In genomic region chr2:131096101-131096795, GRCm38 (mm10) we compare ENCODE assay signal across 8 mouse cellular contexts. TPM values are rescaled to one million over a fixed set of nuclear protein-coding genes. Genes with fewer than 3 reads are reported as not detected.
DNase-seq lines count a peak whose midpoint lies in the region; ATAC-seq and TF ChIP-seq lines count a peak whose summit lies in the region.

No protein-coding gene starts in this region.

- no peaks in the 10 kb centered on the region for H3K27me3 ChIP-seq in spleen, adult 2 months (ENCODE audit: control insufficient read depth, insufficient read depth, low read length)
- H3K27me3 ChIP-seq in heart, embryonic 12.5 days (replicated peaks): no peaks in the 10 kb centered on the region
- no peaks in the 10 kb centered on the region for H3K27me3 ChIP-seq in kidney, postnatal 0 days (ENCODE audit: insufficient read depth, low read length)

- peak; percentile 90 for ATAC-seq in heart, embryonic 12.5 days (ENCODE audit: insufficient number of reproducible peaks, low FRiP score)
- ATAC-seq in kidney, postnatal 0 days (replicated peaks; ENCODE audit: low FRiP score, low read depth): peak; percentile 71

- H3K36me3 ChIP-seq in spleen, adult 2 months (ENCODE audit: control insufficient read depth, insufficient read depth, low read length): no peaks in the 10 kb centered on the region
- no peaks in the 10 kb centered on the region for H3K36me3 ChIP-seq in heart, embryonic 12.5 days
- H3K36me3 ChIP-seq in kidney, postnatal 0 days (ENCODE audit: insufficient read depth, low read length): no peaks in the 10 kb centered on the region

- H3K9me3 ChIP-seq in heart, embryonic 12.5 days (replicated peaks): no peaks in the 10 kb centered on the region
- H3K9me3 ChIP-seq in kidney, postnatal 0 days (replicated peaks; ENCODE audit: low read length): no peaks in the 10 kb centered on the region

- H3K9ac ChIP-seq in heart, embryonic 12.5 days: no peak overlapping the region
- H3K9ac ChIP-seq in kidney, postnatal 0 days (ENCODE audit: low read depth, low read length): no peak overlapping the region

- peak overlapping the region; percentile 45 for H3K4me2 ChIP-seq in heart, embryonic 12.5 days
- H3K4me2 ChIP-seq in kidney, postnatal 0 days (ENCODE audit: low read length): peak overlapping the region; percentile 32

- TF ChIP-seq CTCF in spleen, adult 2 months (IDR thresholded peaks at IDR 0.05; ENCODE audit: extremely low read depth, insufficient read depth, insufficient read length, insufficient replicate concordance): no peak
- no peak for TF ChIP-seq CTCF in cortical plate, adult 2 months (IDR thresholded peaks at IDR 0.05; ENCODE audit: extremely low read depth, insufficient read depth, low read length)
- TF ChIP-seq CTCF in kidney, postnatal 0 days (IDR thresholded peaks at IDR 0.05; ENCODE audit: low read depth): peak; percentile 4; the same call in 1 of the 2 replicates

- H3K27ac ChIP-seq in spleen, adult 2 months (ENCODE audit: insufficient read depth, low read length): peak overlapping the region; percentile 20
- H3K27ac ChIP-seq in cortical plate, adult 2 months (ENCODE audit: insufficient read depth, low read length): 0 out of 2 replicates have a peak overlapping the region, but pooled peaks have one; percentile 33
- H3K27ac ChIP-seq in heart, embryonic 12.5 days (ENCODE audit: poor library complexity, severe bottlenecking): peak overlapping the region; percentile 87
- H3K27ac ChIP-seq in kidney, postnatal 0 days: peak overlapping the region; percentile 86

- WGBS in spleen, adult 2 months: 8% methylated on average over 9 of the region's 9 CpGs
- 16% methylated on average over 9 of the region's 9 CpGs for WGBS in heart, embryonic 12.5 days
- WGBS in kidney, postnatal 0 days: 3% methylated on average over 9 of the region's 9 CpGs

- DNase-seq in spleen, adult 2 months (ENCODE audit: low read depth in 1 of 2, low spot score in 2 of 2): no peak
- no peak for DNase-seq in spleen, adult 12 weeks (ENCODE audit: low spot score)
- DNase-seq in kidney, postnatal 0 days (ENCODE audit: low spot score): peak; percentile 95
- peak; percentile 65 to 79 for DNase-seq in lung, postnatal 4 days
- DNase-seq in thymus, postnatal 36 days: peak; percentile 14 to 29
- DNase-seq in layer of hippocampus, postnatal 36 days: no peak

- H3K4me3 ChIP-seq in spleen, adult 2 months (ENCODE audit: extremely low read depth, insufficient read depth, insufficient read length): no peak overlapping the region
- no peak overlapping the region for H3K4me3 ChIP-seq in cortical plate, adult 2 months (ENCODE audit: insufficient read depth, low read length)
- H3K4me3 ChIP-seq in heart, embryonic 12.5 days: no peak overlapping the region
- H3K4me3 ChIP-seq in kidney, postnatal 0 days (replicated peaks; ENCODE audit: low read depth, low read length): no peak overlapping the region

- no peaks in the 10 kb centered on the region; the same call in 1 of the 2 replicates for H3K4me1 ChIP-seq in spleen, adult 2 months (ENCODE audit: control insufficient read depth, insufficient read depth, insufficient read length)
- no peaks in the 10 kb centered on the region; the same call in 1 of the 2 replicates for H3K4me1 ChIP-seq in cortical plate, adult 2 months (ENCODE audit: control insufficient read depth, insufficient read depth, low read length)
- H3K4me1 ChIP-seq in heart, embryonic 12.5 days (replicated peaks): peaks cover 10% of the 10 kb centered on the region; the same call in 1 of the 2 replicates
- H3K4me1 ChIP-seq in kidney, postnatal 0 days (replicated peaks; ENCODE audit: insufficient read depth, low read length): peaks cover 6% of the 10 kb centered on the region; the same call in 1 of the 2 replicates

- TF ChIP-seq POLR2A in spleen, adult 2 months (IDR thresholded peaks at IDR 0.05; ENCODE audit: low read depth, low read length): no peak
- no peak for TF ChIP-seq POLR2A in cortical plate, adult 2 months (IDR thresholded peaks at IDR 0.05; ENCODE audit: extremely low read depth, insufficient read depth, low read length)

RNA-seq across cellular contexts. Expression of gene Siglec1, which starts 9.7 kb away (rescaled TPM):
- 36.1 and 42.3 TPM in 2 replicates for polyA plus RNA-seq in spleen, adult 2 months (2012; rRNA removed)
- 0.21 and 0.35 TPM in 2 replicates for polyA plus RNA-seq in cortical plate, adult 2 months (2012; rRNA removed)
- 0.08 and 0.14 TPM in 2 replicates for polyA plus RNA-seq in heart, embryonic 12.5 days (2016; fragmentation: Nextera tagmentation; extraction: Ambion mirVana)
- polyA plus RNA-seq in kidney, postnatal 0 days (2015; fragmentation: Nextera tagmentation; extraction: Ambion mirVana): 0.33 and 0.41 TPM in 2 replicates
- total RNA-seq in layer of hippocampus, postnatal 36 days (2021): under 1 TPM; 0.27 to 0.33 TPM

RNA-seq across cellular contexts. Expression of gene Hspa12b, which starts 30.8 kb away (rescaled TPM):
- 2.0 and 2.1 TPM in 2 replicates for polyA plus RNA-seq in spleen, adult 2 months (2012; rRNA removed)
- polyA plus RNA-seq in cortical plate, adult 2 months (2012; rRNA removed): 10.2 and 10.5 TPM in 2 replicates
- polyA plus RNA-seq in heart, embryonic 12.5 days (2016; fragmentation: Nextera tagmentation; extraction: Ambion mirVana): 8.7 and 8.9 TPM in 2 replicates
- 9.4 and 9.8 TPM in 2 replicates for polyA plus RNA-seq in kidney, postnatal 0 days (2015; fragmentation: Nextera tagmentation; extraction: Ambion mirVana)
- total RNA-seq in layer of hippocampus, postnatal 36 days (2021): 1 to 10 TPM; 7.5 to 9.1 TPM

RNA-seq across cellular contexts. Expression of gene Adam33, which starts 32.6 kb away (rescaled TPM):
- polyA plus RNA-seq in spleen, adult 2 months (2012; rRNA removed): 17.5 and 18.9 TPM in 2 replicates
- 21.0 and 21.7 TPM in 2 replicates for polyA plus RNA-seq in cortical plate, adult 2 months (2012; rRNA removed)
- 9.8 and 12.0 TPM in 2 replicates for polyA plus RNA-seq in heart, embryonic 12.5 days (2016; fragmentation: Nextera tagmentation; extraction: Ambion mirVana)
- polyA plus RNA-seq in kidney, postnatal 0 days (2015; fragmentation: Nextera tagmentation; extraction: Ambion mirVana): 1.1 and 1.9 TPM in 2 replicates
- under 1 TPM in 1 of 2 experiments, not detected in 1; 0.40 TPM for total RNA-seq in layer of hippocampus, postnatal 36 days (2021)

RNA-seq across cellular contexts. Expression of gene Gm11037, which starts 37.0 kb away (rescaled TPM):
- polyA plus RNA-seq in spleen, adult 2 months (2012; rRNA removed): not detected in 2 replicates
- polyA plus RNA-seq in cortical plate, adult 2 months (2012; rRNA removed): not detected in 2 replicates
- polyA plus RNA-seq in heart, embryonic 12.5 days (2016; fragmentation: Nextera tagmentation; extraction: Ambion mirVana): not detected in 2 replicates
- not detected in 2 replicates for polyA plus RNA-seq in kidney, postnatal 0 days (2015; fragmentation: Nextera tagmentation; extraction: Ambion mirVana)
- not detected for total RNA-seq in layer of hippocampus, postnatal 36 days (2021)

RNA-seq across cellular contexts. Expression of gene Gfra4, which starts 53.4 kb away (rescaled TPM):
- 3.2 and 4.3 TPM in 2 replicates for polyA plus RNA-seq in spleen, adult 2 months (2012; rRNA removed)
- polyA plus RNA-seq in cortical plate, adult 2 months (2012; rRNA removed): 201 and 206 TPM in 2 replicates
- 3.3 and 3.8 TPM in 2 replicates for polyA plus RNA-seq in heart, embryonic 12.5 days (2016; fragmentation: Nextera tagmentation; extraction: Ambion mirVana)
- polyA plus RNA-seq in kidney, postnatal 0 days (2015; fragmentation: Nextera tagmentation; extraction: Ambion mirVana): 14.2 and 14.5 TPM in 2 replicates
- 10 to 100 TPM; 60.3 to 67.9 TPM for total RNA-seq in layer of hippocampus, postnatal 36 days (2021)

Comparison
In these comparisons a context has a peak if more than half of its experiments do, and no peak if none do; other contexts are left out.
1. DNase-seq: peak in kidney, postnatal 0 days (single experiment), lung, postnatal 4 days (2 of 2) and thymus, postnatal 36 days (2 of 2); none in spleen, adult 2 months (0 of 2), spleen, adult 12 weeks (single experiment) and layer of hippocampus, postnatal 36 days (0 of 2).
2. H3K27ac ChIP-seq: peak in every context shown above with its lines; median percentile 87 in heart, embryonic 12.5 days; 86 in kidney, postnatal 0 days; 33 in cortical plate, adult 2 months; 20 in spleen, adult 2 months.
3. RNA of gene Siglec1, which starts 9.7 kb away (polyA plus RNA-seq): 36.1 to 42.3 TPM in spleen, adult 2 months; 0.33 to 0.41 TPM in kidney, postnatal 0 days, 0.21 to 0.35 TPM in cortical plate, adult 2 months and 0.08 to 0.14 TPM in heart, embryonic 12.5 days; every median in the first group is over 10 times any median in the second.